Mouse (Mus musculus): ENCODE data around the gene Nbl1.

DNA sequence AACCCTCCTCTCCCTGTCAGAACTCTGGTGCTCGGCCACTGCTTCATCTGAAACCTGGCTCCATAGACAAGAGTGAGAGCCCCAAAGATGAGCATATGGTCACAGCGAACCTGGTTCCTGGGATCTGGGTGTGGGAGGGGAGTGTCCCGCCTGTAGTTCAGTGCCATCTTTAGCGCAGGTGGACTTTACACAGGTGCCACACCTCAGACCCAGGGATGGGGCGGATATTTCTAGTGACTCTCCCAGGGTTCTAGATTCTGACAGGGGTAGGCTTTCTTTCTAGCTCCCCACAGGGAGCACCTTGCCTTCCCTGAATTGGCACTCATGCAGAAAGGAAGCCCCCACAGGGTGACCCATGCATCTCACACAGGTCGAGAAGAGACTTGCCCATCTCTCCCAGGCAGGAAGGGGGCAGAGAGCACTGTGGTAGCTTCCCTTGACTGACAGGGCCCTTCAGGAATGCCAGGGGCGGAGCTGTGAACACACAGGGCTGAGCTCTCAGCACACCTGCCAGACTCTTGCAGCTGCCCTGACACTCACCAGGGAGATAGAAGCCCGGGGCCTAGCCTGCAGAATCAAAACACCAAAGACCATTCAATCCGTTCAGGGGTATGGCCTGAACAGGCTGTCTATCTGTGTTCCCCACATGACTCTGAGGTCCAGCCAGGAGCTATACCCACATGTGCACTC, 3.7 kb downstream of the Nbl1 start:
- TF ChIP-seq POLR2A (IDR thresholded peaks at IDR 0.05; ENCODE audit: low read depth, low read length), result no peak
- no peak for TF ChIP-seq CTCF (IDR thresholded peaks at IDR 0.05; ENCODE audit: borderline replicate concordance, insufficient read depth, low read length)
